Mouse (Mus musculus) midbrain, embryonic 11.5 days (tissue): ENCODE results near the gene Cwc15. TPM values are rescaled to one million over a fixed set of nuclear protein-coding genes. Genes with fewer than 3 reads are reported as not detected.
"Not testable (repeated sequence)": the region's sequence is repeated elsewhere in the genome, so short reads cannot be mapped to it uniquely, and the experiment has no call there.

Source experiments
- ATAC-seq: fragments of 200-750 bp; cut with Nextera tagmentation; 2 replicates; pipeline ENCODE4 v1.8.0; 2017; ENCODE audit warnings: moderate TSS enrichment, moderate library complexity; ENCODE audit not compliant: low FRiP score
- DNase-seq: peaks from one replicate; pipeline ENCODE4 v3.0.0; 2015; ENCODE audit warnings: low spot score; ENCODE audit errors: missing footprints
- H3K27ac ChIP-seq: fragments of 300-500 bp; sonication (generic); 2 replicates; pipeline ENCODE4 v1.5.1; 2014; ENCODE audit warnings: low read depth, low read length
- H3K27me3 ChIP-seq: fragments of 300-500 bp; sonication (generic); 2 replicates; pipeline ENCODE4 v1.6.1; 2014; ENCODE audit warnings: mild to moderate bottlenecking, low read length, moderate library complexity, mixed read lengths; ENCODE audit not compliant: control insufficient read depth, insufficient read depth
- H3K36me3 ChIP-seq: fragments of 300-500 bp; sonication (generic); 2 replicates; pipeline ENCODE4 v1.6.1; 2014; ENCODE audit warnings: mild to moderate bottlenecking, low read length, moderate library complexity, mixed read lengths; ENCODE audit not compliant: control insufficient read depth, insufficient read depth
- H3K4me1 ChIP-seq: fragments of 300-500 bp; sonication (generic); 2 replicates; pipeline ENCODE4 v1.6.1; 2014; ENCODE audit warnings: low read length; ENCODE audit not compliant: control insufficient read depth, insufficient read depth
- H3K4me2 ChIP-seq: fragments of 300-500 bp; sonication (generic); 2 replicates; pipeline ENCODE4 v1.6.1; 2014; ENCODE audit warnings: mild to moderate bottlenecking, moderate library complexity
- H3K4me3 ChIP-seq: fragments of 300-500 bp; sonication (generic); 2 replicates; pipeline ENCODE4 v1.5.1; 2014; ENCODE audit warnings: low read depth, low read length
- H3K9ac ChIP-seq: fragments of 300-500 bp; sonication (generic); 2 replicates; pipeline ENCODE4 v1.6.1; 2014; ENCODE audit warnings: low read length
- H3K9me3 ChIP-seq: fragments of 300-500 bp; sonication (generic); 2 replicates; pipeline ENCODE4 v1.6.1; 2016; ENCODE audit warnings: low read length; ENCODE audit not compliant: control insufficient read depth
- WGBS: fragments of 180-500 bp; shearing (Covaris S2); extraction: QIAGEN DNeasy Blood & Tissue Kit; methylation state at CpG from one replicate; pipeline ENCODE4 v1.1.7; 2014; 5-methylcytosine and 5-hydroxymethylcytosine counted together
- polyA plus RNA-seq: library from polyadenylated mRNA; unstranded; fragments of >200 nt; fragmentation: Nextera tagmentation; extraction: Ambion mirVana; gene quantifications from 2 replicates; pipeline ENCODE4 v1.2.1, GENCODE M21; 2014

The Cwc15 gene
- polyA plus RNA-seq: 216 and 239 TPM in 2 replicates

- no peaks in the 10 kb centered on the region for H3K27me3 ChIP-seq
- ATAC-seq (peak; percentile 99), DNase-seq (peak; percentile 99)
- peak within 1 kb of the TSS; percentile 72 for H3K4me2 ChIP-seq
- WGBS: under 1% methylated on average over 59 of the region's 59 CpGs
- H3K9me3 ChIP-seq: no peaks in the 10 kb centered on the region
- peak within 1 kb of the TSS; percentile 25; the same call in 1 of the 2 replicates for H3K27ac ChIP-seq
- peak within 1 kb of the TSS; percentile 90 for H3K9ac ChIP-seq
- H3K36me3 ChIP-seq: peaks cover 10% of the 10 kb centered on the region; the same call in 1 of the 2 replicates
- peak within 1 kb of the TSS; percentile 84 for H3K4me3 ChIP-seq
- no peaks in the 10 kb centered on the region for H3K4me1 ChIP-seq
These were observed at the start of gene Cwc15, which contains the start of gene Kdm4d for GRCm38 (mm10) chr9:14500023-14500915. TSS of gene Cwc15 (plus strand) at chr9:14500617. TSS of gene Kdm4d (minus strand) at chr9:14500482.

DNA sequence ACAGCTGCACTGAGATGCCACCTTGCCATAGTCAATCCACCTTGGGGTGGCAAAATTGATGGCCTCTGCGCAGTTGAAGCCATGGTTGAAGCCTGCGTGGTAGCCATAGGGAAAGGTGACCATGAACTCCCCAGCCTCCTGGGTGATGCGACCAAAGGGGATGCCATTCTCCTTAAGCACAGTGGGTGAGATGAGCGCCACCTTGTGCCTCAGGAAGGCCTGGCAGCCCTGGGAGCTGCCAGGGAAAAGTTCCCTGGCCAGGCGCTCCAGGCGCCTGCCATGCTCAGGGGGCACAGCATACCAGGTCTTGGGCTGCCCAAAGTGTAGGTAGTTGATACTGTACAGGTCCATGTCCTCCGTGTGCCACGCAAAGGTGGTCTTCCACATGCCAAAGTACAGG, 49.3 kb upstream of the Cwc15 start:
- not testable (repeated sequence) for H3K9me3 ChIP-seq, ATAC-seq, DNase-seq, H3K27ac ChIP-seq, H3K9ac ChIP-seq, H3K4me3 ChIP-seq, H3K27me3 ChIP-seq, H3K36me3 ChIP-seq, H3K4me1 ChIP-seq, H3K4me2 ChIP-seq
- WGBS: 65% methylated on average over 8 of the region's 8 CpGs

GRCm38 (mm10) chr9:14456320-14456719, 44.1 kb upstream of the Cwc15 start:
- H3K9me3 ChIP-seq: no peaks in the 10 kb centered on the region
- no peak overlapping the region for H3K4me2 ChIP-seq
- WGBS: 88% methylated on average over 3 of the region's 3 CpGs
- DNase-seq (no peak), ATAC-seq (no peak)
- no peak overlapping the region for H3K4me3 ChIP-seq
- H3K27ac ChIP-seq: no peak overlapping the region
- H3K27me3 ChIP-seq: no peaks in the 10 kb centered on the region
- no peaks in the 10 kb centered on the region for H3K36me3 ChIP-seq
- H3K9ac ChIP-seq: no peak overlapping the region
- no peaks in the 10 kb centered on the region for H3K4me1 ChIP-seq

DNA sequence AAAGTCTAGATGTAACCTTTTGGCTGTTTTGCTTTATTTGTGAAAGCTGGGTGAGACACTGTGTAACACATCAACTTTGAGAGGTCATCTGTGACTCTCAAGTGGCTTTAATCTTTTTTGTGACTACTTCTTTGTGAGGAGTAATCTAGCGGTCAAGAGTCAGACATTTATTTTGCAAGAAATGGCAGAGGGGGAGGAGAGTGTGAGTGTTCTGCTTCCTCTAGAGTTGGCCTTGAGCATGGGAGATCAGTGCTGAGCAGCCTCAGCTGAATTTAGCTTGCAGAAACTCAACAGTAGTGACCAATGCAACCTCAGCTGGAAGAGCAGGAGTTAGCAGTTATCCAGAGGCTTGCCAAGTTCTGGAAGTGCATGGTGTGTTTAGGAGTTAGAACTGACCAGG, 37.9 kb upstream of the Cwc15 start:
- 100% methylated on average over 1 of the region's 1 CpGs for WGBS
- H3K27ac ChIP-seq, ATAC-seq, H3K4me2 ChIP-seq, H3K36me3 ChIP-seq, H3K4me3 ChIP-seq, H3K9me3 ChIP-seq, DNase-seq, H3K4me1 ChIP-seq, H3K9ac ChIP-seq, H3K27me3 ChIP-seq: not testable (repeated sequence)

- H3K4me1 ChIP-seq, H3K27ac ChIP-seq, H3K36me3 ChIP-seq, ATAC-seq, H3K4me2 ChIP-seq, H3K9ac ChIP-seq, H3K9me3 ChIP-seq, H3K4me3 ChIP-seq, DNase-seq, H3K27me3 ChIP-seq: not testable (repeated sequence)
- 74% methylated on average over 12 of the region's 12 CpGs for WGBS
These were observed 36.7 kb upstream of the Cwc15 start for GRCm38 (mm10) chr9:14463668-14464067.

GRCm38 (mm10) chr9:14498896-14499705, 1.3 kb upstream of the Cwc15 start:
- Histone ChIP-seq H3K9ac (no peak overlapping the region; the same call in 1 of the 2 replicates), H3K4me2 (peak overlapping the region; percentile 64), H3K27me3 (no peaks in the 10 kb centered on the region), H3K4me3 (peak overlapping the region; percentile 84; the same call in 1 of the 2 replicates), H3K36me3 (peaks cover 7% of the 10 kb centered on the region; the same call in 1 of the 2 replicates), H3K4me1 (no peaks in the 10 kb centered on the region), H3K9me3 (no peaks in the 10 kb centered on the region), H3K27ac (no peak overlapping the region)
- no peak for DNase-seq
- whole genome bisulfite sequencing: 86% methylated on average over 4 of the region's 4 CpGs
- ATAC-seq: no peak

- no peaks in the 10 kb centered on the region for H3K27me3 ChIP-seq
- ATAC-seq: no peak
- peak overlapping the region; percentile 14; the same call in 1 of the 2 replicates for H3K27ac ChIP-seq
- H3K9ac ChIP-seq: peak overlapping the region; percentile 90
- H3K4me1 ChIP-seq: no peaks in the 10 kb centered on the region
- peak overlapping the region; percentile 72 for H3K4me2 ChIP-seq
- peak; percentile 93 for DNase-seq
- WGBS: 5% methylated on average over 10 of the region's 10 CpGs
- H3K36me3 ChIP-seq: peaks cover 14% of the 10 kb centered on the region; the same call in 1 of the 2 replicates
- H3K9me3 ChIP-seq: no peaks in the 10 kb centered on the region
- H3K4me3 ChIP-seq: peak overlapping the region; percentile 84
These were observed 553 bp downstream of the Cwc15 start for GRCm38 (mm10) chr9:14500916-14501424.

GRCm38 (mm10) chr9:14512633-14513445, 12.4 kb downstream of the Cwc15 start:
- WGBS: 77% methylated on average over 9 of the region's 9 CpGs
- Histone ChIP-seq H3K36me3 (peaks cover 9% of the 10 kb centered on the region), H3K27me3 (no peaks in the 10 kb centered on the region), H3K4me3 (no peak overlapping the region), H3K4me1 (no peaks in the 10 kb centered on the region), H3K4me2 (no peak overlapping the region), H3K27ac (no peak overlapping the region), H3K9ac (no peak overlapping the region), H3K9me3 (no peaks in the 10 kb centered on the region)
- peak; percentile 86 for DNase-seq
- ATAC-seq: peak; percentile 80
